Mouse (Mus musculus) intestine, postnatal 0 days (tissue): ENCODE measurements around the gene Nup188. TPM values are rescaled to one million over a fixed set of nuclear protein-coding genes. Genes with fewer than 3 reads are reported as not detected.
A peak's percentile ranks its signal among the peaks of the same experiment; 100 is the strongest.

Experiments used
- ATAC-seq: fragments of 200-750 bp; cut with Nextera tagmentation; 2 replicates; pipeline ENCODE4 v1.8.0; 2017; ENCODE audit warnings: mild to moderate bottlenecking, moderate TSS enrichment, moderate library complexity
- H3K27ac ChIP-seq: fragments of 300-500 bp; sonication (generic); 2 replicates; pipeline ENCODE4 v1.5.1; 2014; ENCODE audit warnings: mild to moderate bottlenecking, low read depth, low read length, moderate library complexity
- H3K27me3 ChIP-seq: fragments of 300-500 bp; sonication (generic); replicated peaks from 2 replicates; pipeline ENCODE4 v1.6.1; 2014; ENCODE audit warnings: low read length, mixed read lengths; ENCODE audit not compliant: control insufficient read depth, insufficient read depth
- H3K36me3 ChIP-seq: fragments of 300-500 bp; sonication (generic); 2 replicates; pipeline ENCODE4 v1.6.1; 2014; ENCODE audit warnings: mild to moderate bottlenecking, moderate library complexity; ENCODE audit not compliant: control insufficient read depth, insufficient read depth
- H3K4me1 ChIP-seq: fragments of 300-500 bp; sonication (generic); replicated peaks from 2 replicates; pipeline ENCODE4 v1.6.1; 2014; ENCODE audit warnings: antibody characterized with exemption, low read length, mixed read lengths; ENCODE audit not compliant: control insufficient read depth, insufficient read depth
- H3K4me2 ChIP-seq: fragments of 300-500 bp; sonication (generic); replicated peaks from 2 replicates; pipeline ENCODE4 v1.6.1; 2014; ENCODE audit warnings: low read depth, mild to moderate bottlenecking, moderate library complexity
- H3K4me3 ChIP-seq: fragments of 300-500 bp; sonication (generic); 2 replicates; pipeline ENCODE4 v1.5.1; 2014; ENCODE audit warnings: low read depth, low read length
- H3K9ac ChIP-seq: fragments of 300-500 bp; sonication (generic); 2 replicates; pipeline ENCODE4 v1.6.1; 2014; ENCODE audit warnings: mild to moderate bottlenecking, low read depth, low read length
- H3K9me3 ChIP-seq: fragments of 300-500 bp; sonication (generic); 2 replicates; pipeline ENCODE4 v1.6.1; 2016; ENCODE audit warnings: mixed run types; ENCODE audit not compliant: control insufficient read depth
- CTCF ChIP-seq: sonication (generic); IDR thresholded peaks from 2 replicates; pipeline ENCODE4 v1.5.1; 2016; ENCODE audit warnings: low read depth, mild to moderate bottlenecking, control low read depth, antibody characterized with exemption, moderate library complexity
- WGBS: fragments of 180-500 bp; shearing (Covaris S2); extraction: QIAGEN DNeasy Blood & Tissue Kit; methylation state at CpG from one replicate; pipeline ENCODE4 v1.1.7; 2014; 5-methylcytosine and 5-hydroxymethylcytosine counted together
- polyA plus RNA-seq: library from polyadenylated mRNA; unstranded; fragments of >200 nt; fragmentation: Nextera tagmentation; extraction: Ambion mirVana; gene quantifications from 2 replicates; pipeline ENCODE4 v1.2.1, GENCODE M21; 2015

The Nup188 gene
- polyA plus RNA-seq, 1 experiment from 2014 or later = 9.1 TPM

DNA sequence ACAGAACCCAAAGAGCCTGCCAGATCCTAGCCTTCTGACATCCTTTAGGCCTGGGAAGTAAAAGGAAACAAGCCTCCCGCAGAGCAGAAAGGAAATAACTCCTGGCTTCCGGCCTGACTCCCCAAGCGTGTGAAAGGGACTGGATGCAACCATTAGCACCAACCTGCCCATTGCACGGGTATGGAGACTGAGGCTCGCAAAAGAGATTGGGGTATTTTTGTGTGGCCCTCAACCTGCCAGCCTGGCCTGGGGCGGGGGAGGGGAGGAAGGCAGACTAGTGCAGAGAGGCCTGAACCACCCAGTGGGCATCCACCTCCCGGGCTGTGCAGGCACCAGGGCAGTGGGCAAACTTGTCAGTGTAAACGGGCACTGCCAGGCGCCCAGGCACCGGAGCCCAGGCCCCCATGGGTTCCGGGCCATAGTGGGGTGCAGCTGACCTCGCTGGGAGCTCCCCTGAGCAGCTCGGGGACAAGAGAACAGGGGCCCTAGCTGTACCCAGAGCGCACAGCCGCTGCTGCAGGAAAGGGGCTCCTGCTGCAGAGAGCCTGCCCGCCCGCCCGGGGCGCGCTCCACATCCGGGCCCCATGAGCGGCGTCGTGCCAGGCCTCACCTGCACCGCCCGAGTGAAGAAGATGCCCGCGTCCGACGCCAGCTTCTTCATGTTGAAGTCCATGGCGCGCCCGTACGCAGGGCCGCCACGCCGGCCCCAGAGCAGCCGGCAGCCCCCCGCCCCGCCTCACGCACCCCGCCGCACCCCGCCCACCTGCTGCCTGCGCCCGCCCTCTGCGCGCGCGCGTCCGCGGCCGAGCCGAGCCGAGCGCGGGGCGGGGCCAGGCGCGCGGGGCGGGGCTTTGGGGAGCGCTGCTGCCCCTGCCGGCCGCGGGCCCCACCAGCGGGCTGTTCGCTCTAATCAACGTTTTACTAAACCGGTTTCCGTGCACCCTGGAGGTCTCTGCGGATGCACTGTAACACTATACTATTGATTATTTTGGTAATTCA is 72.6 kb downstream of the Nup188 start, which contains the start of gene Sh3glb2:
Gene Sh3glb2, minus strand, starts transcription at position 805 of the 999 bp plus-strand sequence.
- 2% methylated on average over 66 of the region's 73 CpGs for WGBS
- ATAC-seq = peak; percentile 72
- H3K9ac ChIP-seq = peak within 1 kb of the TSS; percentile 69
- H3K27me3 ChIP-seq = no peaks in the 10 kb centered on the region
- peak; percentile 46 for TF ChIP-seq CTCF
- peaks cover 10% of the 10 kb centered on the region for H3K36me3 ChIP-seq
- no peaks in the 10 kb centered on the region for H3K4me1 ChIP-seq
- H3K9me3 ChIP-seq = no peaks in the 10 kb centered on the region
- peak within 1 kb of the TSS; percentile 73 for H3K27ac ChIP-seq
- H3K4me2 ChIP-seq = peak within 1 kb of the TSS; percentile 94
- H3K4me3 ChIP-seq = peak within 1 kb of the TSS; percentile 73

DNA sequence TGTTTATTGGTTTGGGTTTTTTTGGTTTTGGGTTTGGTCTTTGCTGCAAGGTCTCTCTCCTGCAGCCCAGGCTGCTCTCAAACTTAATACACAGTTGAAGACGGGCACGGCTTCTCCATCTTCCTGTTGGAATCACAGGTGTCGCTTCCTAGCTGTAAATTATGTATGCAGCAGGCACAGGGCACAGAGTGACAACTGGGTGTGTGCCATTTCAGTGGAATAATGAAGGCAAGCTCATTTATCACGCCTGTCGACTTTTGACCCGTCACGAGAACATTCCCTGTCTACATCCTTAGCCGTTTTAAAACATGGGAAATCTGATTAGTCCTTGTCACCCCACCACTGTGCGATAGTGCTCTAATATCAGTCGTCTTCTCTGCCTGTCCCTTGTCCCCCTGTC is 74.4 kb downstream of the Nup188 start:
- H3K27me3 ChIP-seq = no peaks in the 10 kb centered on the region
- H3K36me3 ChIP-seq = no peaks in the 10 kb centered on the region
- peak overlapping the region; percentile 5; the same call in 1 of the 2 replicates for H3K27ac ChIP-seq
- H3K9ac ChIP-seq = no peak overlapping the region
- no peaks in the 10 kb centered on the region for H3K9me3 ChIP-seq
- no peak overlapping the region for H3K4me3 ChIP-seq
- H3K4me2 ChIP-seq = no peak overlapping the region; the same call in 1 of the 2 replicates
- ATAC-seq = no peak
- peaks cover 7% of the 10 kb centered on the region; the same call in 1 of the 2 replicates for H3K4me1 ChIP-seq
- WGBS = 29% methylated on average over 10 of the region's 10 CpGs
- no peak for TF ChIP-seq CTCF

DNA sequence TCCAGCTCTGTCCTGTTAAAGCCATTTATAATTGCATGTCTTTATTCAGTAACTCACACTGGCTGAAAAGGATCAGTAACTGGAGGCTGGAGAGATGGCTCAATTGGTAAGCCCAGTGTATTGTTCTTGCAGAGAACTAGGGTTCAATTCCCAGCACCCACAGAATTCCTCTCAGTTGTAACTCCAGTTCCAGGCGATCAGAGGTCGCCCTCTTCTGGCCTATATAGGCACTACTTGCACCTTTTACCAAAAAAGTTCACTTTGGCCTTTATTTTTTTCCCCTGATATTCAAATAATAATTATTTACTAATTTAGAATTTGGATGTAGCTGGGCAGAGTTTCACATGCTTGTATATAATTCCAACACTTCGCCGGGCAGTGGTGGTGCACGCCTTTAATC is 76.7 kb downstream of the Nup188 start:
- Histone ChIP-seq H3K4me1 (peaks cover 7% of the 10 kb centered on the region; the same call in 1 of the 2 replicates), H3K36me3 (peaks cover 5% of the 10 kb centered on the region; the same call in 1 of the 2 replicates), H3K27ac (no peak overlapping the region), H3K9me3 (no peaks in the 10 kb centered on the region), H3K4me3 (no peak overlapping the region), H3K4me2 (no peak overlapping the region), H3K27me3 (no peaks in the 10 kb centered on the region), H3K9ac (no peak overlapping the region)
- 78% methylated on average over 5 of the region's 5 CpGs for WGBS
- ATAC-seq = no peak
- peak; percentile 49 for TF ChIP-seq CTCF

DNA sequence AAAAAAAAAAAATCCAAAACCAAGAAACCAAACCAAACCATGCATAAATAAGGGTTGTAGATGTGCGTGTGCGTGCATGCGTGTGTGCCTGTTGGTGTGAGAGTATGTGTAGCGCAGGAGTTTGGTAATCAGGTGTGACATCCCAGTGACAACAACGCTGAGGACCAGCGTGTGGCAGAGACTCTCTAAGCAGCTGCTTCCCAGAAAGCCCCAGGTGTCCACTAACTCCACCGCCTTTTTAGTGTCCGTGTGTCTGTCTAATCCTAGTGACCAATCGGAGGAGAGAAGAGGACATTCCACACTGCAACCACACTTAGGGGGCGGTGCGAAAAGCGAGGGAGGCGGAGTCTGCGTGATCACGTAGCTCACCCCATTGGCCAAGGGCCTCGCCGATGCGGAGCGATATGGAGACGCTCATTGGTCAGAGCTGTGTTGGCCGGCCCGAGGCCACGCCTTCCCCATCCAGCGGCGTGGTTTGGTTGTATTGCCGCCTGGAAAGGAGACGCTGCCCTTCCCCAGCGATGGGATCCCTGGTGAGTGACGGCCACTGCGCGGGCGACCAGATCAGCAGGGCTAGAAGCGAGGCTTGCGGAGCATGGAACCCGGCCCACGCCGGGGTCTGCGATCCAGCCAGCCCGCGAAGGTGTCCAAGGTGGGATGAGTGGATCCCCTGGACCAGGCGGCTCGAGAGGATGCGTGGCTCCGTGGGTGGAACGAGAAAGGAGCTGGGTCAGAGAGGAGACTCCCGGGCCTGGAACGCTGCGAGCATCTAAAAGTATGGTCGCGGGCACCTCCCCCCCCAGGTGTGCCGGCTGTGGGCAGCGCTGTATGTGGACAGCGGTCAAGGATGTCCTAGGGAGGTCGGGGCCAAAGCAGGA is 77.8 kb downstream of the Nup188 start, which contains the start of gene Miga2:
Gene Miga2, plus strand, starts transcription at position 461 of the 878 bp plus-strand sequence.
- no peak for TF ChIP-seq CTCF
- Histone ChIP-seq H3K4me2 (peak within 1 kb of the TSS; percentile 93), H3K36me3 (peaks cover 17% of the 10 kb centered on the region), H3K4me1 (peaks cover 7% of the 10 kb centered on the region; the same call in 1 of the 2 replicates), H3K27me3 (no peaks in the 10 kb centered on the region), H3K27ac (no peak within 1 kb of the TSS), H3K4me3 (peak within 1 kb of the TSS; percentile 91), H3K9me3 (no peaks in the 10 kb centered on the region), H3K9ac (peak within 1 kb of the TSS; percentile 59)
- ATAC-seq = peak; percentile 97
- under 1% methylated on average over 54 of the region's 54 CpGs for WGBS

DNA sequence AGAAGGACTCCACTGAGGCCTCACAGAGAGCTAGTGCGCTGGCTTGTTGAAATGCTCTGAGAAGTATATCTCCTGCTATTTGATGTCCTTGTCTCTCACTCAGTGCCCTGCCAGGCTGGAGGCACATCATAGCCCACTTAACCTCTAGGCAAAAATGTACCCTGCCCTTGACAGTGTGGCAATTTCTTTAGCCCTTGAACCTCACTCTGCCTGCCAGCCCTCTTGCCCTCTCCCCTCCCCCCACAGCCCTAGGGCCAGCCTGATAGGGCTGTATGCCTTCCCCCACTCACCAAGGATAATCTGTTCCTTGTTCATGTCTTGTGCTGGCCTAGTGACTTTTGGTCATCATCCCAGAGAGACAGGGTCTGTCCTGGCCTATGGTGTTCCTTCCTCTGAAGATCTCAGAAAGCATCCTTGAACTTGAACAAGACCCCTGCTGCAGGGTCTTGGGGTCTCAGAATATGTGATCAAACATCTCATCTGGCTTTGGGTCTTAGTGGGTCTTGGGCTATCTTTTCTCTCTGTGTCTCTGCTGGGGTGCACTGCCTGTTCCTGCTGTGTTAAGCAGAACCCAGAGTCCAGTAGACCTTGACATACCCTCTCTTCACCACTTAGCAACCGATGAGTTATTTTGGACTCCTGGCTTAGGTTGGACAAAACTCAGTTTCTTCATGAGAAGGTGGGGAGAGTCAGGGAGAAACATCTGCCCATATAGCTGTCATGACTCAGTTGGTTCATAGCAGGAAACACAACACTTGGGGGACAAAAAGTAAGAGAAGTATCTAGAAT is 79.3 kb downstream of the Nup188 start:
- H3K27ac ChIP-seq = no peak overlapping the region
- H3K4me2 ChIP-seq = peak overlapping the region; percentile 93
- H3K9ac ChIP-seq = no peak overlapping the region
- H3K4me1 ChIP-seq = peaks cover 7% of the 10 kb centered on the region; the same call in 1 of the 2 replicates
- 86% methylated on average over 2 of the region's 2 CpGs for WGBS
- ATAC-seq = no peak
- no peaks in the 10 kb centered on the region for H3K27me3 ChIP-seq
- H3K36me3 ChIP-seq = peaks cover 30% of the 10 kb centered on the region
- H3K9me3 ChIP-seq = no peaks in the 10 kb centered on the region
- H3K4me3 ChIP-seq = peak overlapping the region; percentile 91; the same call in 1 of the 2 replicates
- TF ChIP-seq CTCF = no peak
